Mouse (Mus musculus): Measurements from ENCODE around the gene Hnrnpl. TPM values are rescaled to one million over a fixed set of nuclear protein-coding genes. Genes with fewer than 3 reads are reported as not detected.

Gene Hnrnpl
- polyA plus RNA-seq, 1 experiment from 2014 or later, result 180 TPM

DNA sequence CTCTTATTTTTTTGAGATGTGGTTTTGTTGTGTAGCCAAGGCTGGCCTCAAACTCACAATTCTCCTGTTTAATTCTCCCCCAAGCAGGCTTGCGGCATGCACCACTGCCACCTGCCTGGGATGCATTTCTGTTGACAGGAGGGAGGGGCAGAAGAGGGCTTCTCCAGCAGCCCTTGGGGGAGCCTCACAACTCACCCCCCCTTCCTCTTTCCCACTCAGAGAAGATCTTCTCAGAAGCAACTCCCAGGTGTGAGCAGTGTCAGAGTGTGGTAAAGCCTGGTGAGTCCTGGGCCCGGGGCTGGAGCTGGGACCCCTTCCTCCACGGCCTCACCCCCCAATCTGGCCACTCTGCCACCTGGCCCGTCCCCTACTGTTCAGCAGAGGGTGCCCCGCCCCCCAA lies 23.2 kb upstream of the Hnrnpl start:
- no peak for ATAC-seq (ENCODE audit: low read depth)
- no peaks in the 10 kb centered on the region for H3K27me3 ChIP-seq (replicated peaks; ENCODE audit: control insufficient read depth, insufficient read depth, low read length)
- no peak for DNase-seq (ENCODE audit: low spot score)
- H3K36me3 ChIP-seq (ENCODE audit: control insufficient read depth, insufficient read depth, low read length), result peaks cover 31% of the 10 kb centered on the region; the same call in 1 of the 2 replicates
- H3K9me3 ChIP-seq (ENCODE audit: control insufficient read depth, low read length), result no peaks in the 10 kb centered on the region
- H3K4me2 ChIP-seq (ENCODE audit: low read depth, low read length), result no peak overlapping the region
- H3K4me3 ChIP-seq (ENCODE audit: low read depth, low read length), result no peak overlapping the region
- WGBS, result 77% methylated on average over 5 of the region's 5 CpGs
- H3K27ac ChIP-seq (replicated peaks; ENCODE audit: low read depth, low read length), result no peak overlapping the region
- H3K9ac ChIP-seq (ENCODE audit: low read depth, low read length), result no peak overlapping the region
- H3K4me1 ChIP-seq (ENCODE audit: control insufficient read depth, insufficient read depth, low read length), result peaks cover 18% of the 10 kb centered on the region

GRCm38 (mm10) chr7:28787884-28788283 lies 20.5 kb upstream of the Hnrnpl start:
- H3K4me2 ChIP-seq (ENCODE audit: low read depth, low read length), result no peak overlapping the region
- peaks cover 18% of the 10 kb centered on the region for H3K4me1 ChIP-seq (ENCODE audit: control insufficient read depth, insufficient read depth, low read length)
- no peak overlapping the region for H3K27ac ChIP-seq (replicated peaks; ENCODE audit: low read depth, low read length)
- H3K27me3 ChIP-seq (replicated peaks; ENCODE audit: control insufficient read depth, insufficient read depth, low read length), result no peaks in the 10 kb centered on the region
- no peaks in the 10 kb centered on the region for H3K9me3 ChIP-seq (ENCODE audit: control insufficient read depth, low read length)
- ATAC-seq (ENCODE audit: low read depth) (no peak), DNase-seq (ENCODE audit: low spot score) (no peak)
- no peak overlapping the region for H3K9ac ChIP-seq (ENCODE audit: low read depth, low read length)
- H3K36me3 ChIP-seq (ENCODE audit: control insufficient read depth, insufficient read depth, low read length), result peaks cover 31% of the 10 kb centered on the region; the same call in 1 of the 2 replicates
- no peak overlapping the region for H3K4me3 ChIP-seq (ENCODE audit: low read depth, low read length)
- WGBS, result 96% methylated on average over 9 of the region's 9 CpGs

GRCm38 (mm10) chr7:28788307-28789195 lies 19.8 kb upstream of the Hnrnpl start, which contains the start of gene Rinl:
TSS of gene Rinl (plus strand) at chr7:28788969.
- no peaks in the 10 kb centered on the region for H3K9me3 ChIP-seq (ENCODE audit: control insufficient read depth, low read length)
- DNase-seq (ENCODE audit: low spot score) (no peak), ATAC-seq (ENCODE audit: low read depth) (no peak)
- H3K4me1 ChIP-seq (ENCODE audit: control insufficient read depth, insufficient read depth, low read length), result peaks cover 18% of the 10 kb centered on the region
- H3K36me3 ChIP-seq (ENCODE audit: control insufficient read depth, insufficient read depth, low read length), result peaks cover 26% of the 10 kb centered on the region; the same call in 1 of the 2 replicates
- H3K27ac ChIP-seq (replicated peaks; ENCODE audit: low read depth, low read length), result peak within 1 kb of the TSS; percentile 39
- H3K4me2 ChIP-seq (ENCODE audit: low read depth, low read length), result no peak within 1 kb of the TSS
- no peak within 1 kb of the TSS for H3K4me3 ChIP-seq (ENCODE audit: low read depth, low read length)
- no peaks in the 10 kb centered on the region for H3K27me3 ChIP-seq (replicated peaks; ENCODE audit: control insufficient read depth, insufficient read depth, low read length)
- WGBS, result 50% methylated on average over 4 of the region's 5 CpGs
- H3K9ac ChIP-seq (ENCODE audit: low read depth, low read length), result no peak within 1 kb of the TSS

GRCm38 (mm10) chr7:28789235-28789634 lies 19.1 kb upstream of the Hnrnpl start:
- H3K9ac ChIP-seq (ENCODE audit: low read depth, low read length), result no peak overlapping the region
- H3K4me1 ChIP-seq (ENCODE audit: control insufficient read depth, insufficient read depth, low read length), result peaks cover 18% of the 10 kb centered on the region
- peak overlapping the region; percentile 39; the same call in 1 of the 2 replicates for H3K27ac ChIP-seq (replicated peaks; ENCODE audit: low read depth, low read length)
- H3K4me3 ChIP-seq (ENCODE audit: low read depth, low read length), result no peak overlapping the region
- no peaks in the 10 kb centered on the region for H3K9me3 ChIP-seq (ENCODE audit: control insufficient read depth, low read length)
- H3K27me3 ChIP-seq (replicated peaks; ENCODE audit: control insufficient read depth, insufficient read depth, low read length), result no peaks in the 10 kb centered on the region
- no peak overlapping the region for H3K4me2 ChIP-seq (ENCODE audit: low read depth, low read length)
- 38% methylated on average over 3 of the region's 3 CpGs for WGBS
- peaks cover 20% of the 10 kb centered on the region; the same call in 1 of the 2 replicates for H3K36me3 ChIP-seq (ENCODE audit: control insufficient read depth, insufficient read depth, low read length)
- no peak for ATAC-seq (ENCODE audit: low read depth)
- no peak for DNase-seq (ENCODE audit: low spot score)

DNA sequence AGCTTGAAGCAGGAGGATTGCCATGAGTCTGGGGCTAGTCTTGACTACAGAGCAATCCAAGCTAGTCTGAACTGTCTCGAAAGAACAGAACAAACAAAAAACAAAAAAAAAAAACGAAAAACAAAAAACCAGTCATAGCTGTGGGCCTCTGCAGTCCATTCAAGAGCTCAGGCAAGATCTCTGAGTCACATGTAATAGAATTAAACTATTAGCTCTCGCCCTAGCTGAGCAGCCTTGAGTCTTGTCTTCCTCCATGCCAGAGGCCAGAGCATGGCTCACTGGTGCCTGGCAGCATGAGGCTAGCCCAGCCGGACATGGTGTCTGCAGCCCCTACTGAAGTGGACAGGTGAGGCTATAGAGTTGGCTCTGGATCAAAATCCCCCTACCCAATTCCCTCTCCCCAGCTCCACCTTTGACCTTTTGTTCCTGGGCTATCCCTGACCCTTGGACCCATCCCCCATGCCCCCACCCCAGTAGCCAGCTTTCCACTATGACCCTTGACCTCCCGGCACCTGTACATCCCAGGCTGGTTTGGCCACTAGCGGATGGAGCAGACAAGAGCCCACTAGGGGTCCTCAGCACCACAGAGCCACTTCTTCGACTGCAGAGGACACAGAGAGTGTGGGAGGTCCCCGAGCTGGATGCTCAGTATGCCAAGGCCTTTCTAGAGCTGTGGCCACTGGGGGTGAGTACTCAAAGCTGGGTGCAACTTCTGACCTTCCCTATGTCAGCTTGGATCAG lies 18.1 kb upstream of the Hnrnpl start:
- WGBS, result 38% methylated on average over 8 of the region's 8 CpGs
- ATAC-seq (ENCODE audit: low read depth), result no peak
- DNase-seq (ENCODE audit: low spot score), result no peak

GRCm38 (mm10) chr7:28791706-28792105 lies 16.6 kb upstream of the Hnrnpl start:
- Histone ChIP-seq H3K27me3 (replicated peaks; ENCODE audit: control insufficient read depth, insufficient read depth, low read length) (no peaks in the 10 kb centered on the region), H3K4me1 (ENCODE audit: control insufficient read depth, insufficient read depth, low read length) (peaks cover 20% of the 10 kb centered on the region), H3K4me2 (ENCODE audit: low read depth, low read length) (no peak overlapping the region), H3K9me3 (ENCODE audit: control insufficient read depth, low read length) (no peaks in the 10 kb centered on the region), H3K36me3 (ENCODE audit: control insufficient read depth, insufficient read depth, low read length) (peaks cover 12% of the 10 kb centered on the region; the same call in 1 of the 2 replicates), H3K9ac (ENCODE audit: low read depth, low read length) (no peak overlapping the region), H3K27ac (replicated peaks; ENCODE audit: low read depth, low read length) (no peak overlapping the region), H3K4me3 (ENCODE audit: low read depth, low read length) (no peak overlapping the region)
- DNase-seq (ENCODE audit: low spot score) (no peak), ATAC-seq (ENCODE audit: low read depth) (no peak)

More for the DNA sequence above, 18.1 kb upstream of the Hnrnpl start:
- peak overlapping the region; percentile 39; the same call in 1 of the 2 replicates for H3K27ac ChIP-seq (replicated peaks; ENCODE audit: low read depth, low read length)
- H3K9ac ChIP-seq (ENCODE audit: low read depth, low read length), result no peak overlapping the region
- H3K4me1 ChIP-seq (ENCODE audit: control insufficient read depth, insufficient read depth, low read length), result peaks cover 18% of the 10 kb centered on the region
- H3K27me3 ChIP-seq (replicated peaks; ENCODE audit: control insufficient read depth, insufficient read depth, low read length), result no peaks in the 10 kb centered on the region
- peaks cover 19% of the 10 kb centered on the region; the same call in 1 of the 2 replicates for H3K36me3 ChIP-seq (ENCODE audit: control insufficient read depth, insufficient read depth, low read length)
- no peaks in the 10 kb centered on the region for H3K9me3 ChIP-seq (ENCODE audit: control insufficient read depth, low read length)
- no peak overlapping the region for H3K4me3 ChIP-seq (ENCODE audit: low read depth, low read length)
- no peak overlapping the region for H3K4me2 ChIP-seq (ENCODE audit: low read depth, low read length)

DNA sequence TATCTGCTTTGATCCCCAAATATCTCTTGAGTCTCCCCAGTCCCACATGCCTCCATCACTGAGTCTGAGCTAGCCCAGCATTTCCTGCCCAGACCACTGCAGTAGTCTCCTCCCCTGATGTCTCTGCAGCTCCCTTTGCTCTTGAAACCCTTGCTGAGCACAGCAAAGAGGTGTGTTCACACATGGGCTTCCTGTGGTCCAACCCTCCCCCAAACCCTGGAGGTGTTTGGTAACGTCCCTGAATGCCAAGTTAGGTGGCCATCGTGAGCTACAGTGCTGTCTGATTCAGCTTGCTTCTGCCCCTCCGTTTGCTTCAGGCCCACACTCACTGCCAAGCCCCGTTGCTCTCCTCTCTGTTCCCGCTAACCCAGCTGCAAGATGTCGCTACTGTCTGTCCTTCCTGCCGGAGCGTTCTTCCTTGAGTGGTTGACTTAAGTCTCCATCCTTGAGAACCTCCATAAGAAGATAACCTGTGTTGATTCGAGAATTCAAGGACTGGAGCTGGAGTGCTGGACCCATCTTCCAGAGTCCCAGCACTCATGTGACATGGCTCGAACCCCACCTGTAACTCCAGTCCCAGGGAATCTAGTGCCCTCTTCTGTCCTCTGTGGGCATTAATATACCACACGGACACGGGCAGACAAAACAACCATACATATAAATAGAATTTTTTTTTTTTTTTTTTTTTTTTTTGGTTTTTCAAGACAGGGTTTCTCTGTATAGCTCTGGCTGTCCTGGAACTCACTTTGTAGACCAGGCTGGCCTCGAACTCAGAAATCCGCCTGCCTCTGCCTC lies 15.8 kb upstream of the Hnrnpl start:
- H3K36me3 ChIP-seq (ENCODE audit: control insufficient read depth, insufficient read depth, low read length), result peaks cover 5% of the 10 kb centered on the region; the same call in 1 of the 2 replicates
- no peak overlapping the region for H3K27ac ChIP-seq (replicated peaks; ENCODE audit: low read depth, low read length)
- ATAC-seq (ENCODE audit: low read depth) (no peak), DNase-seq (ENCODE audit: low spot score) (no peak)
- no peak overlapping the region for H3K4me2 ChIP-seq (ENCODE audit: low read depth, low read length)
- 80% methylated on average over 14 of the region's 14 CpGs for WGBS
- H3K4me1 ChIP-seq (ENCODE audit: control insufficient read depth, insufficient read depth, low read length), result peaks cover 25% of the 10 kb centered on the region
- H3K27me3 ChIP-seq (replicated peaks; ENCODE audit: control insufficient read depth, insufficient read depth, low read length), result no peaks in the 10 kb centered on the region
- H3K4me3 ChIP-seq (ENCODE audit: low read depth, low read length), result no peak overlapping the region
- H3K9me3 ChIP-seq (ENCODE audit: control insufficient read depth, low read length), result no peaks in the 10 kb centered on the region
- H3K9ac ChIP-seq (ENCODE audit: low read depth, low read length), result no peak overlapping the region

GRCm38 (mm10) chr7:28793834-28794233 lies 14.5 kb upstream of the Hnrnpl start:
- Histone ChIP-seq H3K4me1 (ENCODE audit: control insufficient read depth, insufficient read depth, low read length) (peaks cover 23% of the 10 kb centered on the region), H3K27me3 (replicated peaks; ENCODE audit: control insufficient read depth, insufficient read depth, low read length) (no peaks in the 10 kb centered on the region), H3K4me2 (ENCODE audit: low read depth, low read length) (no peak overlapping the region), H3K9ac (ENCODE audit: low read depth, low read length) (no peak overlapping the region), H3K4me3 (ENCODE audit: low read depth, low read length) (no peak overlapping the region), H3K27ac (replicated peaks; ENCODE audit: low read depth, low read length) (no peak overlapping the region), H3K36me3 (ENCODE audit: control insufficient read depth, insufficient read depth, low read length) (no peaks in the 10 kb centered on the region), H3K9me3 (ENCODE audit: control insufficient read depth, low read length) (no peaks in the 10 kb centered on the region)
- WGBS, result 33% methylated on average over 2 of the region's 2 CpGs
- DNase-seq (ENCODE audit: low spot score) (peak; percentile 38), ATAC-seq (ENCODE audit: low read depth) (no peak)

All from embryonic facial prominence, embryonic 14.5 days (tissue).